Mouse (Mus musculus): ENCODE measurements around the gene C130074G19Rik. TPM values are rescaled to one million over a fixed set of nuclear protein-coding genes. Genes with fewer than 3 reads are reported as not detected.

Gene C130074G19Rik
- total and polyA plus RNA-seq, 3 experiments, result not detected

GRCm38 (mm10) chr1:184905371-184905770 is 22.4 kb upstream of the C130074G19Rik start:
- TF ChIP-seq TCF12 (IDR thresholded peaks at IDR 0.05; ENCODE audit: low read depth, low read length) (no peak), ZNF384 (IDR thresholded peaks at IDR 0.05; ENCODE audit: low read depth, low read length) (no peak), POLR2A (IDR thresholded peaks at IDR 0.05; ENCODE audit: control insufficient read depth in 1 of 2, insufficient read depth in 1 of 2, low read depth in 1 of 2, low read length in 2 of 2, poor library complexity in 1 of 2) (no peak), RCOR1 (IDR thresholded peaks at IDR 0.05; ENCODE audit: low read depth, low read length) (no peak), CHD1 (IDR thresholded peaks at IDR 0.05; ENCODE audit: low read depth, low read length) (no peak)
- Histone ChIP-seq H3K4me1 (ENCODE audit: control insufficient read depth in 1 of 2, insufficient read depth in 2 of 2, low read length in 2 of 2) (no peaks in the 10 kb centered on the region), H3K9ac (ENCODE audit: control insufficient read depth, low read depth, low read length, poor library complexity, severe bottlenecking) (no peak overlapping the region), H3K36me3 (ENCODE audit: control insufficient read depth in 1 of 2, insufficient read depth in 2 of 2, low read length in 2 of 2) (no peaks in the 10 kb centered on the region), H3K27ac (ENCODE audit: control insufficient read depth, low read depth, low read length) (no peak overlapping the region), H3K27me3 (ENCODE audit: control insufficient read depth in 1 of 2, insufficient read depth in 2 of 2, low read length in 2 of 2) (peaks cover 0 to 5% of the 10 kb centered on the region in 2 experiments; a peak in 3 of 4 replicates), H3K9me3 (replicated peaks; ENCODE audit: insufficient read depth, low read length) (no peaks in the 10 kb centered on the region), H3K79me2 (ENCODE audit: control insufficient read depth, insufficient read depth, low read length, poor library complexity) (no peaks in the 10 kb centered on the region), H3K4me3 (ENCODE audit: control insufficient read depth in 1 of 2, insufficient read depth in 1 of 2, low read depth in 2 of 2, low read length in 2 of 2) (no peak overlapping the region)
- DNase-seq (ENCODE audit: low read depth, low spot score), result no peak

DNA sequence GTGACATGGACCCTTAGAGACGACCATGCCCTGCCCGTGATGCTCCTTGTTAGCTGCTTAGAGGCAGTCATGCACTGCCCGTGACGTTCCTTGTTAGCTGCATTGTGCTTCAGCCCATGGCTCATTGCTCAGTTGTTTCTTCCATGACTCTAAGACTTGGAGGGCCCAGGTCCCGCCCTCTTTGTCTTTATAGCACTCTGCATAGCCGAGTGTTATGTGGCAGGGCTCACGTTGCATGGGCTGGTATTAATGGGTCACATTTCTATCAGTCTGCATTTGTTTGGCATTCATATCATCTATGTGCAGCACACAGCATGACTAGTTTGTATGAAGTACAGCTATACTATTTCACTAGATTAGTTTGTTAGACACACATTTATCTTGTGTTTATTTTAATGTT is 20.7 kb upstream of the C130074G19Rik start:
- H3K4me1 ChIP-seq (ENCODE audit: control insufficient read depth in 1 of 2, insufficient read depth in 2 of 2, low read length in 2 of 2), result no peaks in the 10 kb centered on the region
- H3K9me3 ChIP-seq (replicated peaks; ENCODE audit: insufficient read depth, low read length), result no peaks in the 10 kb centered on the region
- TF ChIP-seq ETS1 (IDR thresholded peaks at IDR 0.05; ENCODE audit: low read depth, low read length) (no peak), ZNF384 (IDR thresholded peaks at IDR 0.05; ENCODE audit: low read depth, low read length) (no peak), RCOR1 (IDR thresholded peaks at IDR 0.05; ENCODE audit: low read depth, low read length) (no peak)
- no peak overlapping the region for H3K9ac ChIP-seq (ENCODE audit: control insufficient read depth, low read depth, low read length, poor library complexity, severe bottlenecking)
- H3K27me3 ChIP-seq (ENCODE audit: control insufficient read depth in 1 of 2, insufficient read depth in 2 of 2, low read length in 2 of 2), result peaks cover 0 to 5% of the 10 kb centered on the region in 2 experiments; a peak in 3 of 4 replicates
- H3K79me2 ChIP-seq (ENCODE audit: control insufficient read depth, insufficient read depth, low read length, poor library complexity), result no peaks in the 10 kb centered on the region
- H3K36me3 ChIP-seq (ENCODE audit: control insufficient read depth in 1 of 2, insufficient read depth in 2 of 2, low read length in 2 of 2), result no peaks in the 10 kb centered on the region
- no peak overlapping the region for H3K27ac ChIP-seq (ENCODE audit: control insufficient read depth, low read depth, low read length)
- no peak for DNase-seq (ENCODE audit: low read depth, low spot score)
- no peak overlapping the region for H3K4me3 ChIP-seq (ENCODE audit: control insufficient read depth in 1 of 2, insufficient read depth in 1 of 2, low read depth in 2 of 2, low read length in 2 of 2)

GRCm38 (mm10) chr1:184902886-184903285 is 19.9 kb upstream of the C130074G19Rik start:
- Histone ChIP-seq H3K27ac (ENCODE audit: control insufficient read depth, low read depth, low read length) (no peak overlapping the region), H3K4me3 (ENCODE audit: control insufficient read depth in 1 of 2, insufficient read depth in 1 of 2, low read depth in 2 of 2, low read length in 2 of 2) (no peak overlapping the region), H3K4me1 (ENCODE audit: control insufficient read depth in 1 of 2, insufficient read depth in 2 of 2, low read length in 2 of 2) (no peaks in the 10 kb centered on the region), H3K79me2 (ENCODE audit: control insufficient read depth, insufficient read depth, low read length, poor library complexity) (no peaks in the 10 kb centered on the region), H3K9me3 (replicated peaks; ENCODE audit: insufficient read depth, low read length) (no peaks in the 10 kb centered on the region), H3K27me3 (ENCODE audit: control insufficient read depth in 1 of 2, insufficient read depth in 2 of 2, low read length in 2 of 2) (peaks cover 0 to 5% of the 10 kb centered on the region in 2 experiments; a peak in 3 of 4 replicates), H3K9ac (ENCODE audit: control insufficient read depth, low read depth, low read length, poor library complexity, severe bottlenecking) (no peak overlapping the region), H3K36me3 (ENCODE audit: control insufficient read depth in 1 of 2, insufficient read depth in 2 of 2, low read length in 2 of 2) (no peaks in the 10 kb centered on the region)
- TF ChIP-seq E2F4 (IDR thresholded peaks at IDR 0.05; ENCODE audit: borderline replicate concordance, low read depth, low read length), result no peak
- TF ChIP-seq RCOR1 (IDR thresholded peaks at IDR 0.05; ENCODE audit: low read depth, low read length), result no peak
- TF ChIP-seq POLR2A (IDR thresholded peaks at IDR 0.05; ENCODE audit: control insufficient read depth in 1 of 2, insufficient read depth in 1 of 2, low read depth in 1 of 2, low read length in 2 of 2, poor library complexity in 1 of 2), result no peak
- TF ChIP-seq GABPA (IDR thresholded peaks at IDR 0.05; ENCODE audit: low read depth, low read length), result no peak
- no peak for TF ChIP-seq SIN3A (IDR thresholded peaks at IDR 0.05; ENCODE audit: low read length)
- TF ChIP-seq HCFC1 (IDR thresholded peaks at IDR 0.05; ENCODE audit: low read depth, low read length), result no peak
- no peak for TF ChIP-seq USF2 (IDR thresholded peaks at IDR 0.05; ENCODE audit: borderline replicate concordance in 1 of 2, insufficient read depth in 1 of 2, low read depth in 1 of 2, low read length in 2 of 2)
- TF ChIP-seq EP300 (IDR thresholded peaks at IDR 0.05; ENCODE audit: low read depth in 1 of 2, low read length in 2 of 2), result no peak
- no peak for DNase-seq (ENCODE audit: low read depth, low spot score)

All from MEL (cell line).